Mouse (Mus musculus) ovary, adult 2 months (tissue): ENCODE data around the gene Phf2. TPM values are rescaled to one million over a fixed set of nuclear protein-coding genes. Genes with fewer than 3 reads are reported as not detected.

ENCODE experiments used
- polyA plus RNA-seq: library from polyadenylated mRNA; depleted of rRNA; stranded (reverse); fragments of >200 nt; gene quantifications from 2 replicates; pipeline ENCODE4 v1.2.3, GENCODE M21; 2012; rRNA removed

Gene Phf2
- polyA plus RNA-seq = 19.5 and 21.3 TPM in 2 replicates

DNA sequence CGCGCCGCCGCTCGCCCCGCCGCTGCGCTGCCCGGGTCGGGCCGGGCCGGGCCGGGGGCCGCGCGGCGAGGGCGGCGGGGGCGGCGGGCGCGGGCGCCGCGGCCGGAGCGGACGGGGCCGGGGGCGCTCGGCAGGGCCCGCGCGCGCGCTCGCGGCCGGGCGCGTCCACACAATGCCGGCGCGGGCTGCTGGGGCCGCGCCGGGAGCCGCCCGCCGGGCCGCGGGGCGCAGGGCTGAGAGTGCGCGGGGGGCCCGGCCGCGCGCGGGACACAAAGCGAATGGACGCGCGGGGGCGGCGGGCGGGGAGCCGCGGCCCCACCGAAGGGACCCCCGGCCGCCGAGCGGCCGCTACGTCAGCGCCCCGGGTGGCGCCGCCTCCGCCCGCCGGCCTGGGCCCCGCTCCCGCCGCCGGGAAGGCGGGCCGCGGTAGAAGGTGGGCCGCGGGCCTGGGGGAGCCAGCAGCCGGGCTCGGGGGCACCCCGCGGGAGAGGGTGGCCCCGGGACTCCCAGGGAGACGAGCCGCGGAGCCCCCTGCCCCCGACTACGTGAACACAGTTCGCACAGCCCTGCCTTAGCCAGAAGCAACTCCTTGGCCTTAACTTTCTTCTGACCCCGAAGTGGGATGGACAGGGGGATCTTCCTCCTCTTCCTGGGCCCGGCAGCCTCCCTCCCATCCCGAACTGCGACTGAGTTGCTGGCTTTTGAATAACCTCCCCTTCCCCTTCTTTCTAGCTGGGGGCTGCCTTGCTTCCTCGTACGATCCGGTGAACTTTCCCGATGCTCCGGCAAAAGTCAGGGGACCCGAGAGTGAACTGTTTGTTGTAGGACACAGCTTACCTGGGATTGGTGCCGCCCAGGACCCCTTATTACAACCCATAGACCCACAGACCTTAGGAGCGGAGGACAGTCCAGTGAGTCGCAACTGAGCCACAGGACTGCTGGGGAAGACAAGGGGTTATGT is at the start of gene Phf2:
TSS of gene Phf2 (minus strand) at position 349 of the 961 bp plus-strand sequence.

Other genes starting within 250 kb of the Phf2 start
- 2.1 and 2.4 TPM in 2 replicates for gene Ptpdc1, start 245.5 kb downstream of the Phf2 start, polyA plus RNA-seq
- 0.16 and 0.28 TPM in 2 replicates for gene Barx1, start 208.1 kb downstream of the Phf2 start, polyA plus RNA-seq
- 112 and 120 TPM in 2 replicates for gene Fam120a, start 96.9 kb upstream of the Phf2 start, polyA plus RNA-seq